Mouse (Mus musculus) liver, embryonic 12.5 days (tissue): ENCODE measurements at regions not wholly inside any gene's neighbourhood (a gene's known extent, or its start where the extent isn't known, plus 50 kb on each side); places are given as distances from the start of the nearest gene placed in this dataset.

ENCODE experiments used
- ATAC-seq: fragments of 200-750 bp; cut with Nextera tagmentation; 2 replicates; pipeline ENCODE4 v1.8.0; 2017; ENCODE audit warnings: moderate number of reproducible peaks, mild to moderate bottlenecking, moderate library complexity
- H3K27ac ChIP-seq: fragments of 300-500 bp; sonication (generic); 2 replicates; pipeline ENCODE4 v1.5.1; 2016; ENCODE audit warnings: mild to moderate bottlenecking
- H3K27me3 ChIP-seq: fragments of 300-500 bp; sonication (generic); replicated peaks from 2 replicates; pipeline ENCODE4 v1.6.1; 2016; ENCODE audit warnings: mild to moderate bottlenecking, moderate library complexity
- H3K36me3 ChIP-seq: fragments of 300-500 bp; sonication (generic); 2 replicates; pipeline ENCODE4 v1.6.1; 2016; ENCODE audit warnings: mild to moderate bottlenecking, moderate library complexity
- H3K4me1 ChIP-seq: fragments of 300-500 bp; sonication (generic); 2 replicates; pipeline ENCODE4 v1.6.1; 2016
- H3K4me2 ChIP-seq: fragments of 300-500 bp; sonication (generic); 2 replicates; pipeline ENCODE4 v1.6.1; 2016; ENCODE audit warnings: mild to moderate bottlenecking, moderate library complexity
- H3K4me3 ChIP-seq: fragments of 300-500 bp; sonication (generic); 2 replicates; pipeline ENCODE4 v1.5.1; 2016; ENCODE audit warnings: mild to moderate bottlenecking, moderate library complexity
- H3K9ac ChIP-seq: fragments of 300-500 bp; sonication (generic); 2 replicates; pipeline ENCODE4 v1.6.1; 2016; ENCODE audit warnings: mild to moderate bottlenecking, moderate library complexity
- H3K9me3 ChIP-seq: fragments of 300-500 bp; sonication (generic); replicated peaks from 2 replicates; pipeline ENCODE4 v1.6.1; 2016; ENCODE audit warnings: mild to moderate bottlenecking, moderate library complexity
- WGBS: fragments of 180-500 bp; shearing (Covaris S2); methylation state at CpG from one replicate; pipeline ENCODE4 v1.1.7; 2016; ENCODE audit not compliant: insufficient replicate concordance; 5-methylcytosine and 5-hydroxymethylcytosine counted together

DNA sequence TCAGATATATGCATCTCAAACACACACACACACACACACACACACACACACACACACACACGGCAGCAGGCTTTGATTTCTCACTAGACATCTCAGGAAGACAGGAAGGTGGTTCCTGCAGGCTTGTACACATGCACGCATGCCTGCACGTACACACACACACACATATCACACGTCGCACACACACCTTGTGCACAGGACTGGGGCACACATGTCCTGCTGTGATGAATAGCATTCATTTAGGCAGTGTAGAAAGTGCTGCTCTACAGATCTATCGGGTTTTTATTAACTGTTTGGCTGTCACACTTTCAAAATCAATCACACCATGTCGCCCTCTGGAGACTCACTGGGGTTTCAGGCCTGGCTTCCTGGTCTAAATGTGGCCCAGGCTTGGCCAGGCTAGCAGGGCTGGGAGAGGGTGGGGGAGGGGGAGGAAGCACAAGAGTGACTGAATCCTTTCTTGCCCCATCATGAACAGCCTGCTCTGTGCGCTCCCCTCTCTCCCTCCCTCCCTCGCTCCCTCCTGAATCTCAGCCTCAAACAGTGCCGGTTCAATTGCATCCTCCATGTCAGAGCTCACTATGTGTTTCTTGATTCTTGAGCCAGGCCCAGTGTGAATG is 236.8 kb upstream of the Tle3 start:
- WGBS, result 49% methylated on average over 10 of the region's 10 CpGs
- no peak overlapping the region for H3K4me3 ChIP-seq

DNA sequence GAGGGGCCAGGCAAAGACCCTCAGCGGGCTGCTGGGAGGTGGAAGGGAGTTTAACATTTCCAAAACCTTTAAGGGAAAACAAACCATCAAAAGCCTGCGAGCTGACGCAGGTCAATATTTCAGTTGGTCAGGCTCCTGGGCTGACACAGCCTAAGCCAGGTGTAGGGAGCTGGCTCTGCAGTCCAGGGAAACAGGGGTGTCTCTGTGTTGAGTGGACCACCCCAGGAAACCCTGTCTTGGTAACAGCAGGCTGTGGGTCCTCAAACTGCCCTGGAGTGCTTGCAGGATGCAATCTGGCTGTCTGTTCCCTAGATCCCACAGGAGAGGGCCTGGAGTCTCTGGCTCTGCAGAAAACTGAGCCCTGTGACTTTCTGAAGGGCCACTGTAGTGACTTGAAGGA is 236.2 kb upstream of the Tle3 start:
- H3K4me3 ChIP-seq, result no peak overlapping the region
- H3K36me3 ChIP-seq, result no peaks in the 10 kb centered on the region
- no peak overlapping the region for H3K4me2 ChIP-seq
- peaks cover 16% of the 10 kb centered on the region; the same call in 1 of the 2 replicates for H3K27me3 ChIP-seq
- H3K9ac ChIP-seq, result no peak overlapping the region
- ATAC-seq, result no peak
- H3K27ac ChIP-seq, result no peak overlapping the region
- no peaks in the 10 kb centered on the region for H3K4me1 ChIP-seq
- H3K9me3 ChIP-seq, result no peaks in the 10 kb centered on the region
- 52% methylated on average over 3 of the region's 3 CpGs for WGBS

More for the DNA sequence above, 236.8 kb upstream of the Tle3 start:
- Histone ChIP-seq H3K9me3 (no peaks in the 10 kb centered on the region), H3K4me2 (no peak overlapping the region), H3K9ac (no peak overlapping the region), H3K27me3 (peaks cover 16% of the 10 kb centered on the region; the same call in 1 of the 2 replicates), H3K27ac (no peak overlapping the region), H3K4me1 (no peaks in the 10 kb centered on the region), H3K36me3 (no peaks in the 10 kb centered on the region)
- ATAC-seq, result no peak

DNA sequence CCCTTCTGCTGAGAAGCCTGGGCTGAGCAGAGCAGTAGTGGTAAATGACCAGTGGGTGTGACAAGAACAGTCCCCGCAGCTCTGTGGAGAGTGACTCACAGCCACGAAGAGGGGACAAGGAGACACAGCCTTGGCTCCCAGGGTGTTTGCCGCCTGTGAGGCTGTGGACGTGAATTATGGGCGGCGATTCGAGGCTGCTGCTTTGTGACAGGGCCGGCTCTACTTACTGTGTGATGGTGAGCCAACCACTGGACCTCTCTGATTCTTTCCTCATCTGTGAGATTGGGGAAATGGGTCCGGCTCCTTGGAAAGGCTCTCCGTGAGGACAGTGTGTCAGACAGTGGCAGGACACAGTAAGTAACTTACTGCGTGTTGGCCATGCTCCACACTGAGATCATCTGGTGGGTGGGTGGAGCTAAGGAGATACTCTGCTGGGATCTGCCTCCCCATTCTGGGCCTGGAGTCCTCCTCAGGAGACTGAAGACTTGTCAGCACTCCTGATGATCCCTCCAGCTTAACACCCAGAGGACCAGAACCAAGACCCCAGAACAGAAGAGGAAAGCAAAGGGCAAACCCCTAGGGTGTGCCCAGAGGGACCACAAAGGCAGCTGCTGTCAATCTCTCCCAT is 233.3 kb upstream of the Tle3 start:
- Histone ChIP-seq H3K36me3 (no peaks in the 10 kb centered on the region), H3K4me1 (no peaks in the 10 kb centered on the region), H3K4me3 (no peak overlapping the region), H3K27ac (no peak overlapping the region), H3K27me3 (peaks cover 16% of the 10 kb centered on the region; the same call in 1 of the 2 replicates), H3K9ac (no peak overlapping the region), H3K9me3 (no peaks in the 10 kb centered on the region), H3K4me2 (no peak overlapping the region)
- ATAC-seq, result no peak
- 59% methylated on average over 11 of the region's 11 CpGs for WGBS

DNA sequence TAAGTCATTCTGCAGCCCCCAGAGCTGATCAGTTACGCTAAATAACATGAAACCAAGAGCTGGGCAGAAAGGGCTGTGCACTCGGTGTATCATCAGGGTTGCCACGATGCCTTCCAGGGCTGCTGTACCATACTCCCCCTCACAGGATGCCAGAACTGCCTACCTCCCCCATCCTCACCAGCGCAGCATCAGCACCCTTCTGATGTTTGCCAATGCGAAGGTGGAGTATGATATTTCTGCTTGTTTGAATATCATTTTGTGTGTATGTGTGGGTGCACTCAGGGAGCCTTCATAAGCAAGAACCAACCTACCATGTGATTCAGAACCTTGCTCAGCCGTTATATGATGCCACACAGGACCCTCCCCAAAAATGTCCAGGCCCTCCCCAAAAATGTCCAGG is 229.1 kb upstream of the Tle3 start:
- ATAC-seq, result no peak
- 68% methylated on average over 6 of the region's 6 CpGs for WGBS
- H3K4me3 ChIP-seq, result no peak overlapping the region
- no peak overlapping the region for H3K4me2 ChIP-seq
- no peaks in the 10 kb centered on the region for H3K4me1 ChIP-seq
- H3K27me3 ChIP-seq, result 0 out of 2 replicates have a peak, but pooled peaks cover 6% of the 10 kb centered on the region
- no peak overlapping the region for H3K27ac ChIP-seq
- no peaks in the 10 kb centered on the region for H3K9me3 ChIP-seq
- H3K9ac ChIP-seq, result no peak overlapping the region
- H3K36me3 ChIP-seq, result no peaks in the 10 kb centered on the region

DNA sequence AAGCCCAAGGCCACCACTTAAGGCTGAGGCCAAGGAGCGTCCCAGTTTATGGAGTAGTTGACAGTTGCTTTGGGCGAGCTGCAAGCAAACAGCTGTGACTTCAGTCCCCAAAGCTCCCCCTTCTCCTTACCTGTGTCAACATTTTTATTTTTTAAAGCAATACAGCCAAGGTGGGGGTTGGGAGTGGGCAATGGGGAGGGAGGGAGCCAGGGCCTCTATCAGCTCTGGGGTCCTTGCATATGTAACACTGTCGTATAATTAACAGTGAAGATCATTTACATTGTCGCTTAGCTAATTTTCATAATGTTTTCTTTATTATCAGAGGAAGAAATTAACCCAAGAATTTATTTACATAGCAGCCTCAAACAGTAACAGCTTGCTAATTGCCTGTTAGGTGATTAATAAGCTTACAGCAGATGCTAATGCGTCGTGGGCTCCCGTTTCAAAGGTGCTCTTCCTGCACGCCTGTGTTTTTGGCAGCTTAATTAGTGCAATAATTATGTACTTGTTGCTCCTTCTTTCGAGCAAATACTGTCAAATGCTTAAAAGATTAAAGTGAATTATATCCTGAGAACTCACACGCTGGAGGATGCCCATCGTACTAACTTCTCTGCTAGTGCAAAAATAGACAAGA is 227.4 kb upstream of the Tle3 start:
- Histone ChIP-seq H3K9me3 (no peaks in the 10 kb centered on the region), H3K4me3 (no peak overlapping the region), H3K4me1 (no peaks in the 10 kb centered on the region), H3K4me2 (no peak overlapping the region), H3K9ac (no peak overlapping the region), H3K27ac (no peak overlapping the region), H3K36me3 (no peaks in the 10 kb centered on the region), H3K27me3 (no peaks in the 10 kb centered on the region)
- WGBS, result 57% methylated on average over 11 of the region's 11 CpGs
- ATAC-seq, result no peak

DNA sequence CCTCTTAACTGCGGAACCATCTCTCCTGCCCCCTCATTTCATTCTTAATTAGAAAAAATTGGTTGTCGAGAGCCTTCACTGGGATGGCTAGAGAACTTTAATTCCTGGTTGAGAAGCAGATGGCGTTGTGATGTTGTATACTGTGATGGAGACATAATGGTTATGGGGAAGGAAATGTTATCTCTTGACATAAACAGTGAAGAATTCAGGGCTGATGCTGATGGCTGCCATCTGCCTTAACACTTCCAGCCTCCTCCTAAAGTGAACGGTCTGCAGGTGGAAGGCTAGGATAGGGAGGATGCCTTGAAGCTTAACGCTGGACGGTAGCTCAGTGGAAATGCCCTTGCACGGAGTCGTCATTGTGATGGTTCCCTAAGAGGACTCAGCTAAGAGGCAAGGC is 226.4 kb upstream of the Tle3 start:
- 69% methylated on average over 8 of the region's 8 CpGs for WGBS
- no peak overlapping the region for H3K9ac ChIP-seq

DNA sequence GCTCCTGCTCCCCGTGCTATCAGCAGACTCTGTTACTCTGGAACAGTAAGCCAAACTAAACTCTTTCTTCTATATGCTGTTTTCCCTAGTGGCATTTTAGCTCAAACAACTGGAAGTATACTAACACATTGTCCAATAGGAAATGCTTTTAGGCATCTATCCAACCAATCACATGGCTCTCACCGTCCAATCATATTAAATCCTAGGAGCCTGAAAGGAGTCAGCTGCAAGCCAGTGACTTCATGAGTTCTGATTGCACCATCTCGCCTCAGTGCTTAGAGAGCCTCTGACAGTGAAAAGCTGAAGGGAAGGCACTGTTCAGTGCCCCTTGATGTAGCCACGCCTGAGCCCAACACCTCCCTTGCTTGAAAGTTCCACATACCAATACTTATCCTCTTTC is 221.0 kb upstream of the Tle3 start:
- Histone ChIP-seq H3K27me3 (0 out of 2 replicates have a peak, but pooled peaks cover 5% of the 10 kb centered on the region), H3K4me2 (no peak overlapping the region), H3K36me3 (no peaks in the 10 kb centered on the region), H3K27ac (no peak overlapping the region), H3K9ac (no peak overlapping the region), H3K4me3 (no peak overlapping the region), H3K9me3 (no peaks in the 10 kb centered on the region), H3K4me1 (no peaks in the 10 kb centered on the region)
- 54% methylated on average over 4 of the region's 4 CpGs for WGBS
- no peak for ATAC-seq

More for the DNA sequence above, 226.4 kb upstream of the Tle3 start:
- no peak overlapping the region for H3K27ac ChIP-seq
- H3K4me2 ChIP-seq, result no peak overlapping the region
- ATAC-seq, result no peak
- no peaks in the 10 kb centered on the region for H3K27me3 ChIP-seq
- no peaks in the 10 kb centered on the region for H3K9me3 ChIP-seq
- no peaks in the 10 kb centered on the region for H3K4me1 ChIP-seq
- no peaks in the 10 kb centered on the region for H3K36me3 ChIP-seq
- H3K4me3 ChIP-seq, result no peak overlapping the region

DNA sequence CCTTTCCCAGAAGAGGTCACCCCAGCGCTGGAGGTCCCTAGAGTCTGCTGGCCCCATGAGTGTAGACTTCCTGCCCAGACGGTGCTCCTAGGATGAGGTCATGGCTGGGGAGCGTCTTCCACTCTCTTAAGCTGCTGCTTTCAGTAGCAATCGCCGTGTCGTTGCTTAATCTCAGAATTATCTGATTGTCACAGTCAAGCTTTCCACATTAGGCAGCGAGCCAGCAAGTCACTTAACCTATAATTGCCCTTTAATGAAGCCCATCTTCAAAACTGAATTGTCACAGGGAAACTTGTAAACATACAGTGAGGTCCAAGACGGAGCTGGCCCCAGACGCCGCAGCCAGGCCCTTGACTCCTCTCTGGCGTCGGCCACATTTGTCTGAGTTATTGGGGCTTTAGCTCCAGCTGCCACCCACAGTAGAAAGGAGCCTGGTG is 220.2 kb upstream of the Tle3 start:
- no peak overlapping the region for H3K4me3 ChIP-seq
- H3K4me2 ChIP-seq, result no peak overlapping the region
- no peaks in the 10 kb centered on the region for H3K4me1 ChIP-seq
- H3K9me3 ChIP-seq, result no peaks in the 10 kb centered on the region
- ATAC-seq, result no peak
- H3K36me3 ChIP-seq, result no peaks in the 10 kb centered on the region
- 49% methylated on average over 12 of the region's 12 CpGs for WGBS
- no peak overlapping the region for H3K9ac ChIP-seq
- 0 out of 2 replicates have a peak, but pooled peaks cover 5% of the 10 kb centered on the region for H3K27me3 ChIP-seq
- H3K27ac ChIP-seq, result no peak overlapping the region

DNA sequence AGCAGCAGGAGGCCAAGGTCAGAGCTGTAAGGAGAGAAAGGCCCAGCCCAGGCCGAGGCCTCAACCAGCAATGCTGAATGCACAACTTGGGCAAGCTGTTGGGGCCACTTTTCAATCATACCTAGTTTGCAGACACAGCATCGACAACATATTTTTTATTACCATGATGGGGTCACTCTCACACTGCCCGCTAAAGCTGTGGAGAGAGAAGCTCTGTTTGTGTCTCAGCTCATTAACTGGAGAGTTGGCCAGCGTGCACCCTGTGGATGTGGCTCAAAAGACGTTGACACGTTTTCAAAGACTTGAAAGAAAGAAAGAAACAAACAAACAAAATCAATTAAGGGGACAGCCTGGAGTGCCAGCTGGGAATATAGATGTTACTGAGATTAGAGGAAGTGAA is 217.4 kb upstream of the Tle3 start:
- no peaks in the 10 kb centered on the region for H3K9me3 ChIP-seq
- H3K4me1 ChIP-seq, result no peaks in the 10 kb centered on the region
- no peaks in the 10 kb centered on the region for H3K36me3 ChIP-seq
- H3K27ac ChIP-seq, result no peak overlapping the region
- 64% methylated on average over 6 of the region's 6 CpGs for WGBS
- no peak overlapping the region for H3K4me3 ChIP-seq
- no peak overlapping the region for H3K4me2 ChIP-seq
- no peak overlapping the region for H3K9ac ChIP-seq
- peaks cover 15% of the 10 kb centered on the region; the same call in 1 of the 2 replicates for H3K27me3 ChIP-seq
- ATAC-seq, result no peak

DNA sequence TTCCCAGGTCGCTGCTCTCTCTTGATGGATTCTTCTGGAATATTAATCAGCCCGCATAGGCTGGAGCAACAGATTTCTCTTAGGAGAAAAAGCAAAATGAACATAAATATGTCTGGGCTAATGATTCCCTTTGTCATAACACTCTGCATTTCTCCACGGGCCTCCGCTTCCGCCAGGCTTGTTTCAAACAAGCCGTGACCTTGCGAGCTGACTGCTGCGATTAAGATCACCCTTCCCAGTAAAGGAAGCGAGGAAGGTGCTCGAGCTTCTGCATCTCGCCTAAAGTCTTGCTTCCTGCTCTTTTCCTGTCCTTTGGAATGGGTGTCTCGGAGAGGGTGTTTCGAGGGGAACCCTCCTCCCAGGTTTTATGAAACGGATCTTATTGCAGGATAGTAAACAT is 216.3 kb upstream of the Tle3 start:
- no peak overlapping the region for H3K27ac ChIP-seq
- H3K27me3 ChIP-seq, result peaks cover 15% of the 10 kb centered on the region; the same call in 1 of the 2 replicates
- H3K4me2 ChIP-seq, result no peak overlapping the region
- H3K36me3 ChIP-seq, result no peaks in the 10 kb centered on the region
- no peaks in the 10 kb centered on the region for H3K9me3 ChIP-seq
- H3K9ac ChIP-seq, result no peak overlapping the region
- H3K4me3 ChIP-seq, result no peak overlapping the region
- no peak for ATAC-seq
- H3K4me1 ChIP-seq, result no peaks in the 10 kb centered on the region
- 58% methylated on average over 14 of the region's 14 CpGs for WGBS

DNA sequence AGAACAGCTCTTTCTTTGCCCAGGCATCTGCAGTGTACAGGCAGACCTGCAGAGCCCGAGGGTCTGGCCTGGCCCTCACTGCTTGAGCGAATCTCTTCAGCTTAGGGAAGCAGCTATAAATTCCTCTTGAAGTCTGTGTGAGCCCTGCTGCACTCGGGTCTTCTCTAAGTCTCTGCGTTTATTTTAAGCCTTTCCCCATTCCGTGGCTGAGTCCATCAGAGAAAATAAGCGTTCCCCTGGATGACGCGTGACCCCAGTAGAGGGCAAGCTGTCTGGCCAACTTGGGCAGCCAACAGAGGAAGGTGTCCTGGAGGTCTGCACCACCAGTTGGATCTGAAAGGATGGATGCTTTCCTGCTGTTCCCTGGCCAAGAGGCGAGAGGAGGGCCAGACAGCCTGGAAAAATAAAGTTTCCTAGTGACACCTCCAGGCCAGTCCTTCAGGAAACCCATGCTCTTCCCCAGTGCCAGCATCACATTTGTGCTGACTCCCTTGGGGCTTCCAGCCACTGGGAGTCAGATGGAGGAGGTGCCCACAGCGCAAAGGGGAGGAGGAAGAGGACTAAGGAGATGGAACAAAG is 213.9 kb upstream of the Tle3 start:
- H3K27ac ChIP-seq, result no peak overlapping the region

DNA sequence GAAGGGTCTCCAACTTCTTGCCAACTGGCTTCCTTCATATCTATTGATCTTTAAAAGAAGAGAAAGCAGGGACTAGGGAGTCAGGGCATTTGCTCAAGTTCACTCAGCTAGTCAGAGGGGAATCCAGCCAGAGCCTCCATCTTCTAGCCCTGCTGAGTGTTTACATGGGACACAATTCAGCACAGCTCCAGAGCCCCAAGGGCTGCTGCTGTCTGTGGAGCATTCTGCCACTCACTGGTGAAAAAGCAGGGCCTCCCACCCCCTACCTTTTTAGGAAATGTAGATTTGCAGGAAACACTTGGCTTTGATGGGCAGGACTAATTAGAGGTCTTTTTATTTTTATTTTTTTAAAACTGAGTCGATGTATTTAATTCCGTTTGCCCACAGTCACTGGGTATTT is 213.0 kb upstream of the Tle3 start:
- Histone ChIP-seq H3K9ac (no peak overlapping the region), H3K36me3 (no peaks in the 10 kb centered on the region), H3K27ac (no peak overlapping the region), H3K4me2 (no peak overlapping the region), H3K9me3 (no peaks in the 10 kb centered on the region), H3K4me3 (no peak overlapping the region), H3K27me3 (peaks cover 10% of the 10 kb centered on the region; the same call in 1 of the 2 replicates), H3K4me1 (no peaks in the 10 kb centered on the region)
- ATAC-seq, result no peak
- WGBS, result 75% methylated on average over 2 of the region's 2 CpGs

More for the DNA sequence above, 213.9 kb upstream of the Tle3 start:
- H3K9me3 ChIP-seq, result no peaks in the 10 kb centered on the region
- H3K4me3 ChIP-seq, result no peak overlapping the region
- no peak overlapping the region for H3K9ac ChIP-seq
- H3K27me3 ChIP-seq, result peaks cover 10% of the 10 kb centered on the region; the same call in 1 of the 2 replicates
- H3K4me2 ChIP-seq, result no peak overlapping the region
- 48% methylated on average over 10 of the region's 10 CpGs for WGBS
- no peaks in the 10 kb centered on the region for H3K36me3 ChIP-seq
- H3K4me1 ChIP-seq, result no peaks in the 10 kb centered on the region
- ATAC-seq, result no peak
